Comparison of ENCODE assay signal across 12 mouse cellular contexts in the genomic region with DNA sequence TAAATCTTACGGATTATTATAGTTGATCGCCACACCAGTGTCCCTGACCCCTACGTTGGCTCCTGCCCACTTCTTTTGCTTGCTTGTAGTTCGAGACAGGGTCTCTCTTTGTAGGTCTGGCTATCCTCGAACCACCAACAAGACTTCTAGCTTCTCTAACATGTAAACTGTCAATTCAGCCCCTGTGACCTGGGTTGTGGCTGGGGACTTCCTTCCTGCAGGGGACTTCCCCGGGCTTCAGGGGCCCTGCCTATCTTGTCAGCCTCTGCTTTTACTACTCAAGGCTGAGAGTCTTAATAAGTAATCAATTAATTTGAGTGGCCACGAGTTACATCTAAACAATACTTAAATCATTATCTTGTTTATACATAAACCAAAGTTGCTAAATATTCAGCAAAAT.
A peak's percentile ranks its signal among the peaks of the same experiment; 100 is the strongest.
DNase-seq lines count a peak whose midpoint lies in the region; ATAC-seq and TF ChIP-seq lines count a peak whose summit lies in the region.
"Had no signal": no experiment of that assay in that cellular context is flagged by ENCODE, and none has a peak within 500 bp of the region (broad histone marks: within the 10 kb centered on the region; RNA-seq: fewer than 3 reads in every experiment).

No protein-coding gene starts in this region.

- H3K4me2 ChIP-seq in embryonic facial prominence, embryonic 13.5 days, result 0 out of 2 replicates have a peak overlapping the region, but pooled peaks have one; percentile 7
- H3K4me2 ChIP-seq: neural tube, embryonic 12.5 days had no signal

- H3K79me2 ChIP-seq in liver, adult 2 months (ENCODE audit: control insufficient read depth, insufficient read depth, low read length), result peaks cover 36% of the 10 kb centered on the region

- H3K27ac ChIP-seq in embryonic facial prominence, embryonic 13.5 days, result no peak overlapping the region
- no peak overlapping the region for H3K27ac ChIP-seq in embryonic facial prominence, embryonic 10.5 days (replicated peaks)
- H3K27ac ChIP-seq in liver, adult 2 months (replicated peaks; ENCODE audit: insufficient read depth, low read depth, low read length), result peak overlapping the region; percentile 12; the same call in 1 of the 2 replicates
- H3K27ac ChIP-seq: layer of hippocampus, adult 2 months; neural tube, embryonic 12.5 days had no signal

- no peaks in the 10 kb centered on the region for H3K9me3 ChIP-seq in embryonic facial prominence, embryonic 13.5 days
- H3K9me3 ChIP-seq in embryonic facial prominence, embryonic 10.5 days, result no peaks in the 10 kb centered on the region
- H3K9me3 ChIP-seq: neural tube, embryonic 12.5 days had no signal

- H3K9ac ChIP-seq in embryonic facial prominence, embryonic 13.5 days, result no peak overlapping the region
- no peak overlapping the region for H3K9ac ChIP-seq in liver, adult 2 months (ENCODE audit: low read depth, low read length)
- H3K9ac ChIP-seq: neural tube, embryonic 12.5 days had no signal

- WGBS in embryonic facial prominence, embryonic 13.5 days, result 56% methylated on average over 7 of the region's 7 CpGs
- 70% methylated on average over 7 of the region's 7 CpGs for WGBS in embryonic facial prominence, embryonic 10.5 days
- 57% methylated on average over 7 of the region's 7 CpGs for WGBS in liver, adult 2 months

- no peak for ATAC-seq in embryonic facial prominence, embryonic 13.5 days (ENCODE audit: insufficient number of reproducible peaks, insufficient read depth, low FRiP score, low TSS enrichment, low read depth)
- peak; percentile 41 for ATAC-seq in megakaryocyte, adult 5-6 weeks (ENCODE audit: poor library complexity, severe bottlenecking)

- no peaks in the 10 kb centered on the region for H3K27me3 ChIP-seq in embryonic facial prominence, embryonic 13.5 days
- no peaks in the 10 kb centered on the region for H3K27me3 ChIP-seq in embryonic facial prominence, embryonic 10.5 days (replicated peaks; ENCODE audit: low read depth, poor library complexity, severe bottlenecking)
- H3K27me3 ChIP-seq in liver, adult 2 months (ENCODE audit: control insufficient read depth, insufficient read depth, low read length), result no peaks in the 10 kb centered on the region
- H3K27me3 ChIP-seq: neural tube, embryonic 12.5 days had no signal

- no peaks in the 10 kb centered on the region for H3K36me3 ChIP-seq in embryonic facial prominence, embryonic 13.5 days
- H3K36me3 ChIP-seq in embryonic facial prominence, embryonic 10.5 days (replicated peaks), result no peaks in the 10 kb centered on the region
- H3K36me3 ChIP-seq in liver, adult 2 months (ENCODE audit: control insufficient read depth, insufficient read depth, low read length), result no peaks in the 10 kb centered on the region
- H3K36me3 ChIP-seq: neural tube, embryonic 12.5 days had no signal

- no peak overlapping the region for H3K4me3 ChIP-seq in embryonic facial prominence, embryonic 13.5 days
- no peak overlapping the region for H3K4me3 ChIP-seq in embryonic facial prominence, embryonic 10.5 days
- H3K4me3 ChIP-seq in liver, adult 2 months (ENCODE audit: insufficient read depth, low read depth, low read length), result no peak overlapping the region
- H3K4me3 ChIP-seq: layer of hippocampus, adult 2 months; neural tube, embryonic 12.5 days had no signal

- no peak for TF ChIP-seq CTCF in liver, adult 2 months (IDR thresholded peaks at IDR 0.05; ENCODE audit: low read depth, low read length)

- peaks cover 56% of the 10 kb centered on the region for H3K4me1 ChIP-seq in embryonic facial prominence, embryonic 13.5 days
- peaks cover 67% of the 10 kb centered on the region for H3K4me1 ChIP-seq in embryonic facial prominence, embryonic 10.5 days
- H3K4me1 ChIP-seq in liver, adult 2 months (ENCODE audit: control insufficient read depth, insufficient read depth, low read length), result peaks cover 15% of the 10 kb centered on the region

- TF ChIP-seq POLR2A in liver, adult 2 months (IDR thresholded peaks at IDR 0.05; ENCODE audit: extremely low read depth, insufficient read depth, low read length), result no peak

- DNase-seq in embryonic facial prominence, embryonic 10.5 days (ENCODE audit: low spot score), result no peak
- DNase-seq in liver, adult 2 months (ENCODE audit: extremely low read depth, low read depth, low spot score), result no peak
- DNase-seq in liver, result no peak
- DNase-seq in thymus, postnatal 36 days, result peak; percentile 35 to 55
- no peak for DNase-seq in gastrocnemius, postnatal 10 days
- DNase-seq in kidney, adult 9 months, result no peak
- DNase-seq: cerebellum, adult 11-12 months; lung, postnatal 14 days had no signal

Comparison
In these comparisons a context has a peak if more than half of its experiments do, and no peak if none do; other contexts are left out.
1. DNase-seq: peak in thymus, postnatal 36 days (2 of 2); none in embryonic facial prominence, embryonic 10.5 days (single experiment), liver, adult 2 months (single experiment), liver (single experiment), gastrocnemius, postnatal 10 days (single experiment) and kidney, adult 9 months (single experiment).